Mouse (Mus musculus): ENCODE measurements around the gene Htatip2. TPM values are rescaled to one million over a fixed set of nuclear protein-coding genes. Genes with fewer than 3 reads are reported as not detected.

The Htatip2 gene
- polyA plus RNA-seq, 2 experiments from 2014 or later, result 33.4 to 48.8 TPM

- ATAC-seq, result no peak
These were observed 27.9 kb downstream of the Htatip2 start for GRCm38 (mm10) chr7:49786618-49787382.

GRCm38 (mm10) chr7:49787383-49787645, 28.4 kb downstream of the Htatip2 start:
- ATAC-seq, result no peak

- ATAC-seq, result no peak
These were observed 35.4 kb downstream of the Htatip2 start for GRCm38 (mm10) chr7:49794304-49794703.

- ATAC-seq, result no peak
These were observed 38.3 kb downstream of the Htatip2 start for GRCm38 (mm10) chr7:49797171-49797570.

GRCm38 (mm10) chr7:49803511-49803910, 44.6 kb downstream of the Htatip2 start:
- no peak for ATAC-seq

- ATAC-seq, result no peak
These were observed 45.8 kb downstream of the Htatip2 start for GRCm38 (mm10) chr7:49804638-49805165.

- no peak for ATAC-seq
These were observed 46.7 kb downstream of the Htatip2 start for GRCm38 (mm10) chr7:49805618-49806017.

- no peak for ATAC-seq
These were observed 48.3 kb downstream of the Htatip2 start for GRCm38 (mm10) chr7:49807093-49807682.

- no peak for ATAC-seq
These were observed 49.1 kb downstream of the Htatip2 start for GRCm38 (mm10) chr7:49807846-49808622.

- ATAC-seq, result no peak
These were observed 50.2 kb downstream of the Htatip2 start for GRCm38 (mm10) chr7:49809100-49809499.

GRCm38 (mm10) chr7:49809562-49809961, 50.6 kb downstream of the Htatip2 start:
- no peak for ATAC-seq

GRCm38 (mm10) chr7:49811346-49811745, 52.4 kb downstream of the Htatip2 start:
- peak; percentile 54 for ATAC-seq

- no peak for ATAC-seq
These were observed 60.5 kb downstream of the Htatip2 start for GRCm38 (mm10) chr7:49819393-49819792.

- peak; percentile 73 for ATAC-seq
These were observed 62.5 kb downstream of the Htatip2 start for GRCm38 (mm10) chr7:49821370-49821769.

GRCm38 (mm10) chr7:49822028-49822427, 63.1 kb downstream of the Htatip2 start:
- peak; percentile 14 for ATAC-seq

Other genes with a start within 250 kb of the Htatip2 start
- not detected for gene Dbx1, start 122.3 kb upstream of the Htatip2 start, polyA plus RNA-seq (2017; shearing (Covaris generic))
- gene Prmt3, start 19.2 kb downstream of the Htatip2 start, polyA plus RNA-seq (2017; shearing (Covaris generic)), result 10 to 100 TPM; 12.1 to 12.7 TPM
- gene Slc6a5, start 151.0 kb downstream of the Htatip2 start, polyA plus RNA-seq (2017; shearing (Covaris generic)), result not detected
- not detected for gene Nell1, start 215.7 kb downstream of the Htatip2 start, polyA plus RNA-seq (2017; shearing (Covaris generic))

Data from CD4-positive, CD25-positive, alpha-beta regulatory T cell, adult 4 months (primary cell).